Mouse (Mus musculus) embryonic facial prominence, embryonic 14.5 days (tissue): Measurements from ENCODE around the gene Col4a3bp. TPM values are rescaled to one million over a fixed set of nuclear protein-coding genes. Genes with fewer than 3 reads are reported as not detected.

ENCODE experiments used
- ATAC-seq: fragments of 200-750 bp; cut with Nextera tagmentation; 2 replicates; pipeline ENCODE4 v1.8.0; 2017; ENCODE audit warnings: low read depth, moderate number of reproducible peaks, moderate TSS enrichment
- DNase-seq: peaks from one replicate; pipeline ENCODE4 v3.0.0-alpha.2; 2015; ENCODE audit warnings: low spot score
- H3K27ac ChIP-seq: fragments of 300-500 bp; sonication (generic); replicated peaks from 2 replicates; pipeline ENCODE4 v1.5.1; 2014; ENCODE audit warnings: low read depth, mild to moderate bottlenecking, low read length, moderate library complexity
- H3K27me3 ChIP-seq: fragments of 300-500 bp; sonication (generic); replicated peaks from 2 replicates; pipeline ENCODE4 v1.6.1; 2014; ENCODE audit warnings: low read length; ENCODE audit not compliant: control insufficient read depth, insufficient read depth
- H3K36me3 ChIP-seq: fragments of 300-500 bp; sonication (generic); 2 replicates; pipeline ENCODE4 v1.6.1; 2014; ENCODE audit warnings: low read length, mixed read lengths; ENCODE audit not compliant: control insufficient read depth, insufficient read depth
- H3K4me1 ChIP-seq: fragments of 300-500 bp; sonication (generic); 2 replicates; pipeline ENCODE4 v1.6.1; 2014; ENCODE audit warnings: antibody characterized with exemption, low read length; ENCODE audit not compliant: control insufficient read depth, insufficient read depth
- H3K4me2 ChIP-seq: fragments of 300-500 bp; sonication (generic); 2 replicates; pipeline ENCODE4 v1.6.1; 2014; ENCODE audit warnings: low read depth, mild to moderate bottlenecking, low read length, moderate library complexity, mixed read lengths
- H3K4me3 ChIP-seq: fragments of 300-500 bp; sonication (generic); 2 replicates; pipeline ENCODE4 v1.5.1; 2014; ENCODE audit warnings: low read depth, mild to moderate bottlenecking, low read length
- H3K9ac ChIP-seq: fragments of 300-500 bp; sonication (generic); 2 replicates; pipeline ENCODE4 v1.6.1; 2014; ENCODE audit warnings: low read depth, mild to moderate bottlenecking, low read length, moderate library complexity, mixed read lengths
- H3K9me3 ChIP-seq: fragments of 300-500 bp; sonication (generic); 2 replicates; pipeline ENCODE4 v1.6.1; 2016; ENCODE audit warnings: low read length; ENCODE audit not compliant: control insufficient read depth
- WGBS: fragments of 180-500 bp; shearing (Covaris S2); extraction: QIAGEN DNeasy Blood & Tissue Kit; methylation state at CpG from one replicate; pipeline ENCODE4 v1.1.7; 2014; 5-methylcytosine and 5-hydroxymethylcytosine counted together
- polyA plus RNA-seq: library from polyadenylated mRNA; unstranded; fragments of >200 nt; fragmentation: Nextera tagmentation; extraction: Ambion mirVana; gene quantifications from 2 replicates; pipeline ENCODE4 v1.2.1, GENCODE M21; 2014

Col4a3bp gene
- 10.2 and 10.8 TPM in 2 replicates for polyA plus RNA-seq

DNA sequence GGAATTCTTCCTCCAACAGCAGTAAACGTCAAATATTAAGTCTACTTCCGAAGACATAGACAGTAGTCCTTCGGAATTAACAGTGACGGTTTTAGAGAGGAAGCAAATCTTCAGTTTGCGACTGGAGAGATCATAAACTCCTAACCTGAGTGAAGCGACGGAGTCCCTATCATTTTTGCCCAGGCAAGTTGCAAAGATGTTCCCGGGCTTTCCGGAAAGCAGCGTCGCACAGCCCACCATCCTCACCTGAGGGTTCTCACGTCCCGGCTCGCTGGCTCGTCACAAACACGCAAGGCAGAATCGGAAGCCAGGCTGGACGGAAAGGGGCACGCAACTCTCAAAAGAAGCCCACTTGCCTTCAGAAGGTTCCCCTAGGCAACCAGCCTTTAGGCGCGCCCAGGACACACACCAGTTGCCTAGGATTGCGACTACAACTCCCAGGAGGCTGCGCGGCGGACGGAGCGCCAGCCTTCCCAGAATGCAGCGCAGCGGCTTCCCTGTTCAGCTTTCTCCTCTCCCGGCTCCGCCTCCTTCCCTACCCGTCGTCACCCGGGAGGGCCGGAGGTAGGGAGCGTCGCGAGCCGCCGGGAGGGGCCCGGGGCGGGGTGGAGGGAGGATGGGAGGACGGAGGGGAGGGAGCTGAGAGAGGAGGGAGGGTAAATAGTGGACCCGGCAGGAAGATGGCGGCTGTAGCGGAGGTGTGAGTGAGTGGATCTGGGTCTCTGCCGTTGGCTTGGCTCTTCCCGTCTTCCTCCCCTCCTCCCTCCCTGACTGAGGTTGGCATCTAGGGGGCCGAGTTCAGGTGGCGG lies at the start of gene Col4a3bp, which contains the start of gene Polk:
Gene Col4a3bp (plus strand): TSS at position 538 of the 809 bp plus-strand sequence.
Gene Polk (minus strand): TSS at position 499 of the 809 bp plus-strand sequence.
- Histone ChIP-seq H3K27me3 (no peaks in the 10 kb centered on the region), H3K4me1 (peaks cover 7% of the 10 kb centered on the region; the same call in 1 of the 2 replicates), H3K27ac (peak within 1 kb of the TSS; percentile 94), H3K9me3 (no peaks in the 10 kb centered on the region), H3K4me2 (peak within 1 kb of the TSS; percentile 64), H3K4me3 (peak within 1 kb of the TSS; percentile 99), H3K36me3 (no peaks in the 10 kb centered on the region), H3K9ac (peak within 1 kb of the TSS; percentile 95)
- ATAC-seq (peak; percentile 99), DNase-seq (peak; percentile 99)
- WGBS, result under 1% methylated on average over 33 of the region's 50 CpGs

DNA sequence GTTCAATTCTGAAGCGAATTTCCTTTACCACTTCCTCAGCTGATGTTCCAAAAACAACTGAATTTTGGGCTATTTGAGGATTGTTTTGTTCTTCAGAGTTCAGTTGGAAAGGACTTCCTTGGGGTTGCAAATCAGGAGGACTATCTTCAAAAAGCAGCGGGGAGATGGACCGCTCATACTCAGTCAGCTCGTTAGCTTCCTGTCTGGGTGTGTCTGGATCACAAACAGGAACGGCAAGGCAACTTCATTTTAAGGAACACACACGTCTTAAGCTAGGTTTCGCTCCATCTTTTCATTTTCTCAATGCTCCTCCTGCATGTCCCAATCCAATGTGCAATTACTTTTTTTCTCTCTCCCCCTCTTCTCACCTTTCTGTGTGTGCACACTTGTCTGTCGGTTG lies 45.8 kb upstream of the Col4a3bp start:
- 76% methylated on average over 8 of the region's 8 CpGs for WGBS
- Histone ChIP-seq H3K4me3 (no peak overlapping the region), H3K27me3 (no peaks in the 10 kb centered on the region), H3K4me2 (no peak overlapping the region), H3K9me3 (no peaks in the 10 kb centered on the region), H3K27ac (no peak overlapping the region), H3K9ac (no peak overlapping the region), H3K36me3 (peaks cover 18% of the 10 kb centered on the region; the same call in 1 of the 2 replicates), H3K4me1 (no peaks in the 10 kb centered on the region)
- ATAC-seq, result no peak
- DNase-seq, result no peak

DNA sequence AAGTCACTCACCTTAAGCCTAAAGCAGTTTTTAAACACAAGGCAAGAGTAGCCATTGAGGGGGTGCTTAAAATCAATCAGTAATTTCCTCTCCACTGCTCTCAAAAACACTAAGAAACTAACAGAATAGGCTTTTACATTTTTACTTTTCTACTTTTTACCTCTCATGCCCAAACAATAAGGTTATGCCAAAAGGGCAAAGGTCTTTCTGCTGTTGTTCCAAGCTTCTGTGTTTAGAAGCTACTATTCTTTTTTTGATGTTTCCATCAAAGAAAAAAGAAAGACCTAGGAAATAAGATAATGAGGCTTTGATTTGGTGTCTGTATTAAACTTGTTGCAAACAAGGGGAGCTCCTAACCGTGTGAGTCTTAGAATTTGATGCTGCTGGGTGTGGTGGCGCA lies 42.5 kb upstream of the Col4a3bp start:
- no peak overlapping the region for H3K9ac ChIP-seq
- H3K9me3 ChIP-seq, result no peaks in the 10 kb centered on the region
- no peak overlapping the region for H3K4me2 ChIP-seq
- no peaks in the 10 kb centered on the region for H3K27me3 ChIP-seq
- 85% methylated on average over 2 of the region's 2 CpGs for WGBS
- H3K4me3 ChIP-seq, result no peak overlapping the region
- H3K36me3 ChIP-seq, result peaks cover 16% of the 10 kb centered on the region; the same call in 1 of the 2 replicates
- no peaks in the 10 kb centered on the region for H3K4me1 ChIP-seq
- no peak overlapping the region for H3K27ac ChIP-seq
- DNase-seq, result no peak
- no peak for ATAC-seq

DNA sequence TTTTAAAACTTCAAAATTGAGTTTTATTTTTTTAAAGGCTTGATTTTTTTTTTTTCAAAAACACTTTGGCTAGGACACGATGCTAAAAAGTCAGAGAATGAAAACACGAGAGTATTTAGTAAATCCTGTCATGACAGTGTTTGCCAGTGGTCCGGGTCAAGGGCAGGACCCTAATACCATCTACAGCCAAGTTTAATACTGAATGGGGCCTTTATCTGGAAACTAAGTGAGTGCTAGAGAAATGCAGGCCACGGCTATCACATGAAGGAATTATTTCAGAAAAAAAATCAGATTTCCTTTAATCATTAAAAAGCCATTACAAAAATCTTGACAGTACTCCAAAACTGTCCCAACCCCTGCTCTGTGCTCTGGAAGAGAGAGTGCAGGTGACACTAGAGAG lies 36.8 kb upstream of the Col4a3bp start:
- no peak overlapping the region for H3K4me3 ChIP-seq
- no peak for ATAC-seq
- 71% methylated on average over 4 of the region's 4 CpGs for WGBS

DNA sequence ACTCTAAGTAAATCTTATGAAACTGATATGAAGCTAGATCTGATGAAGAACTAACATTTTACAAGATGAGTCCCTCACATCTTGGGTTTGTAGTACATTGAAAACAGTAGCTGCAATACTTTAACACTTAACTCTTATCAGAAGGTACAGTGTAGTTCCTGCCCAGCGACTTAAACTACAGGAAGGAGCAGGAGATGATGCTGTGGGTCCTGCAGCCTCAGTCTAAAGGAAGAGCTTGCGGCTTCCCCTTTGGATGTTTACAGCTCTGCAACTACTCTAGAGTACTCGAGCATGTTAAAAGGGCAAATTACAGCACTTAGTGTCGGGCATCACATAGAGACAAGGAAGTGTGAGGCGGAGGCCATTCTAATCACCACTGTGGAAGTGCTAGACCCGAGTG lies 36.1 kb upstream of the Col4a3bp start:
- ATAC-seq (no peak), DNase-seq (no peak)
- Histone ChIP-seq H3K27me3 (no peaks in the 10 kb centered on the region), H3K9me3 (no peaks in the 10 kb centered on the region), H3K36me3 (no peaks in the 10 kb centered on the region; the same call in 1 of the 2 replicates), H3K4me3 (no peak overlapping the region), H3K4me2 (no peak overlapping the region), H3K27ac (no peak overlapping the region), H3K4me1 (no peaks in the 10 kb centered on the region), H3K9ac (no peak overlapping the region)
- 81% methylated on average over 6 of the region's 6 CpGs for WGBS

More for the DNA sequence above, 36.8 kb upstream of the Col4a3bp start:
- Histone ChIP-seq H3K36me3 (peaks cover 4% of the 10 kb centered on the region; the same call in 1 of the 2 replicates), H3K9ac (no peak overlapping the region), H3K27ac (no peak overlapping the region), H3K4me1 (no peaks in the 10 kb centered on the region), H3K9me3 (no peaks in the 10 kb centered on the region), H3K27me3 (no peaks in the 10 kb centered on the region), H3K4me2 (no peak overlapping the region)
- no peak for DNase-seq

DNA sequence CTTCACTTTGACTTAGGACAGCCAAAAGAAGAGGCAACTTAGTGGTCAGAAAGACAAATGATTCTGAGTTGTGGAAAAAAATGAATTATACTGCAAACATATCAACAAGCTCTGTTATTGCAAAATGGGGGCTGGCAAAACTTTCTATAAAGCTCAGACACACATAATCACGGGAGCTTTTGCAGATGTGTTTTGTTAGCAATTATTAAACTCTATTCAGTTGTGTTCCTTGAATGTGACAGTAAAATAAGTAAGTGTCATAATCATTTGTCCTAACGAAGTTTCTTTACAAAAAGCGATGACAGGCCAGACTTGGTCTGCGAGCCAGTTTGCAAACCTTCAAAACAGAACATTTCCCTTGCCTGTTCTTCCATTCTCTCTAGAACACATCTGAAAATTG lies 34.9 kb upstream of the Col4a3bp start:
- ATAC-seq, result no peak
- Histone ChIP-seq H3K9me3 (no peaks in the 10 kb centered on the region), H3K36me3 (no peaks in the 10 kb centered on the region; the same call in 1 of the 2 replicates), H3K27me3 (no peaks in the 10 kb centered on the region), H3K4me2 (no peak overlapping the region), H3K4me3 (no peak overlapping the region), H3K4me1 (no peaks in the 10 kb centered on the region), H3K27ac (no peak overlapping the region), H3K9ac (no peak overlapping the region)
- 90% methylated on average over 4 of the region's 4 CpGs for WGBS
- DNase-seq, result no peak

DNA sequence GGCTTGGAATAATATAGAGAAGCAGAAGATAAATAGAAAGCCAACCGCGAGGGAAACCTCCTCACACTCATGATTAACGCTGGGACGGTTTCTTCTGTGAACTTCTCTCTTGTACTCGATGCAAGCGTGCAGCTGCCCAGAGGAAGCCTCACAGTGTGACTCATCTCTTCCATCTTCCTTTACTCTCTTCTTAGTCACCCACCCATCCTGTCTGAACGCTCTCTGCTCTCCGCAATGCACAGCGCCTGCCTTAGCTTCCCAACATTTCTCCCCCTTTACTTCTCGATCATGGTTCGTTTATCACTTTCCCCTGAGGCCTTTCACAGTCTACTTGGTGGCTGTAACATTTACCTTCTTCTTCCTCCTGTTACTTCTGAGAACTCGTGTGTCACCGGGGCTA lies 31.8 kb upstream of the Col4a3bp start:
- H3K27me3 ChIP-seq, result no peaks in the 10 kb centered on the region
- H3K36me3 ChIP-seq, result 0 out of 2 replicates have a peak, but pooled peaks cover 3% of the 10 kb centered on the region
- H3K4me1 ChIP-seq, result no peaks in the 10 kb centered on the region
- no peak overlapping the region for H3K9ac ChIP-seq
- WGBS, result 75% methylated on average over 13 of the region's 13 CpGs
- no peak overlapping the region for H3K4me3 ChIP-seq
- H3K4me2 ChIP-seq, result no peak overlapping the region
- H3K9me3 ChIP-seq, result no peaks in the 10 kb centered on the region
- ATAC-seq (no peak), DNase-seq (peak; percentile 34)
- no peak overlapping the region for H3K27ac ChIP-seq

DNA sequence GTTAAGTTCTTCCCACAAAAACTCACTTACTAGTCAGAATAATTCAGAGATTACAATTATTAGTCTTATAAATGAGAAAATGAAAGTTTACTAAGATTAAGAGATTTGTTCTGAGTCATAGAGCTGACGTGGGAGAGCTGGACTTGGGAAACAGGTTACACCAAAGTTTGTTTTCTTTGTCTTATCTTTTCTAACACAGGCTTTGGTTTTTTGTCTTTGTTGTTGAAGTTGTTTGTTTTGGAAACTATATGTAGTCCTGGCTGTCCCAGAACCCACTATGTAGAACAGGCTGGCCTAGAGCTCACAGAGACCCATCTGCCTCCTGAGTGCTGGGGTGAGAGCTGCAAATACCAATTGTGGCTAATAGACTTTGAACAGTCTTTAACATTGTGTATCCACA lies 31.2 kb upstream of the Col4a3bp start:
- H3K4me3 ChIP-seq, result no peak overlapping the region
- H3K4me1 ChIP-seq, result no peaks in the 10 kb centered on the region
- no peak overlapping the region for H3K27ac ChIP-seq
- no peaks in the 10 kb centered on the region for H3K9me3 ChIP-seq
- no peak overlapping the region for H3K4me2 ChIP-seq
- ATAC-seq, result no peak
- H3K9ac ChIP-seq, result no peak overlapping the region
- 87% methylated on average over 1 of the region's 1 CpGs for WGBS
- H3K27me3 ChIP-seq, result no peaks in the 10 kb centered on the region
- peaks cover 7% of the 10 kb centered on the region; the same call in 1 of the 2 replicates for H3K36me3 ChIP-seq
- DNase-seq, result no peak
